Mouse (Mus musculus): ENCODE results near the gene Icam4. TPM values are rescaled to one million over a fixed set of nuclear protein-coding genes. Genes with fewer than 3 reads are reported as not detected.

Icam4 gene
- polyA plus RNA-seq, 1 experiment from 2014 or later = 25.4 TPM

GRCm38 (mm10) chr9:21045235-21045634, 16.1 kb downstream of the Icam4 start:
- no peak for ATAC-seq (replicated peaks; ENCODE audit: insufficient number of reproducible peaks, low FRiP score, low TSS enrichment)

GRCm38 (mm10) chr9:21051578-21051977, 22.4 kb downstream of the Icam4 start:
- Histone ChIP-seq H3K9me3 (replicated peaks; ENCODE audit: control insufficient read depth, low read length) (no peaks in the 10 kb centered on the region), H3K27ac (ENCODE audit: low read depth, low read length) (no peak overlapping the region), H3K4me1 (ENCODE audit: control insufficient read depth, insufficient read depth, low read length) (no peaks in the 10 kb centered on the region), H3K9ac (ENCODE audit: low read depth, low read length) (no peak overlapping the region), H3K27me3 (ENCODE audit: control insufficient read depth, insufficient read depth, low read length) (peaks cover 1% of the 10 kb centered on the region; the same call in 1 of the 2 replicates), H3K36me3 (ENCODE audit: control insufficient read depth, insufficient read depth, low read length) (no peaks in the 10 kb centered on the region), H3K4me3 (ENCODE audit: low read depth, low read length) (no peak overlapping the region), H3K4me2 (no peak overlapping the region)
- no peak for ATAC-seq (replicated peaks; ENCODE audit: insufficient number of reproducible peaks, low FRiP score, low TSS enrichment)
- 52% methylated on average over 10 of the region's 10 CpGs for WGBS (ENCODE audit: insufficient replicate concordance)

More at GRCm38 (mm10) chr9:21045235-21045634, 16.1 kb downstream of the Icam4 start:
- H3K4me3 ChIP-seq (ENCODE audit: low read depth, low read length) = no peak overlapping the region
- no peak overlapping the region for H3K27ac ChIP-seq (ENCODE audit: low read depth, low read length)
- 78% methylated on average over 3 of the region's 3 CpGs for WGBS (ENCODE audit: insufficient replicate concordance)
- H3K4me2 ChIP-seq = no peak overlapping the region
- H3K27me3 ChIP-seq (ENCODE audit: control insufficient read depth, insufficient read depth, low read length) = peaks cover 7% of the 10 kb centered on the region
- no peaks in the 10 kb centered on the region for H3K36me3 ChIP-seq (ENCODE audit: control insufficient read depth, insufficient read depth, low read length)
- no peaks in the 10 kb centered on the region for H3K9me3 ChIP-seq (replicated peaks; ENCODE audit: control insufficient read depth, low read length)
- no peaks in the 10 kb centered on the region for H3K4me1 ChIP-seq (ENCODE audit: control insufficient read depth, insufficient read depth, low read length)
- H3K9ac ChIP-seq (ENCODE audit: low read depth, low read length) = no peak overlapping the region

- Histone ChIP-seq H3K4me2 (no peak overlapping the region), H3K4me3 (ENCODE audit: low read depth, low read length) (no peak overlapping the region), H3K27ac (ENCODE audit: low read depth, low read length) (no peak overlapping the region), H3K4me1 (ENCODE audit: control insufficient read depth, insufficient read depth, low read length) (no peaks in the 10 kb centered on the region), H3K27me3 (ENCODE audit: control insufficient read depth, insufficient read depth, low read length) (no peaks in the 10 kb centered on the region), H3K9me3 (replicated peaks; ENCODE audit: control insufficient read depth, low read length) (no peaks in the 10 kb centered on the region), H3K9ac (ENCODE audit: low read depth, low read length) (no peak overlapping the region), H3K36me3 (ENCODE audit: control insufficient read depth, insufficient read depth, low read length) (peaks cover 15% of the 10 kb centered on the region)
- no peak for ATAC-seq (replicated peaks; ENCODE audit: insufficient number of reproducible peaks, low FRiP score, low TSS enrichment)
- 83% methylated on average over 2 of the region's 2 CpGs for WGBS (ENCODE audit: insufficient replicate concordance)
These were observed 33.8 kb downstream of the Icam4 start for GRCm38 (mm10) chr9:21062928-21063327.

- Histone ChIP-seq H3K4me2 (no peak within 1 kb of the TSS), H3K27me3 (ENCODE audit: control insufficient read depth, insufficient read depth, low read length) (no peaks in the 10 kb centered on the region), H3K27ac (ENCODE audit: low read depth, low read length) (no peak within 1 kb of the TSS), H3K4me1 (ENCODE audit: control insufficient read depth, insufficient read depth, low read length) (peaks cover under 1% of the 10 kb centered on the region; the same call in 1 of the 2 replicates), H3K9me3 (replicated peaks; ENCODE audit: control insufficient read depth, low read length) (no peaks in the 10 kb centered on the region), H3K4me3 (ENCODE audit: low read depth, low read length) (no peak within 1 kb of the TSS), H3K36me3 (ENCODE audit: control insufficient read depth, insufficient read depth, low read length) (peaks cover 14% of the 10 kb centered on the region), H3K9ac (ENCODE audit: low read depth, low read length) (no peak within 1 kb of the TSS)
- 81% methylated on average over 27 of the region's 27 CpGs for WGBS (ENCODE audit: insufficient replicate concordance)
- ATAC-seq (replicated peaks; ENCODE audit: insufficient number of reproducible peaks, low FRiP score, low TSS enrichment) = no peak
These were observed 38.0 kb downstream of the Icam4 start, which contains the start of gene Zglp1 for GRCm38 (mm10) chr9:21067006-21067684. TSS of gene Zglp1 (minus strand) at chr9:21067093.

GRCm38 (mm10) chr9:21072641-21073040, 43.5 kb downstream of the Icam4 start:
- WGBS (ENCODE audit: insufficient replicate concordance) = 14% methylated on average over 4 of the region's 4 CpGs
- Histone ChIP-seq H3K4me3 (ENCODE audit: low read depth, low read length) (peak overlapping the region; percentile 71), H3K36me3 (ENCODE audit: control insufficient read depth, insufficient read depth, low read length) (peaks cover 26% of the 10 kb centered on the region), H3K9me3 (replicated peaks; ENCODE audit: control insufficient read depth, low read length) (no peaks in the 10 kb centered on the region), H3K27ac (ENCODE audit: low read depth, low read length) (peak overlapping the region; percentile 75; the same call in 1 of the 2 replicates), H3K4me2 (peak overlapping the region; percentile 89), H3K4me1 (ENCODE audit: control insufficient read depth, insufficient read depth, low read length) (peaks cover 7% of the 10 kb centered on the region; the same call in 1 of the 2 replicates), H3K9ac (ENCODE audit: low read depth, low read length) (peak overlapping the region; percentile 90), H3K27me3 (ENCODE audit: control insufficient read depth, insufficient read depth, low read length) (no peaks in the 10 kb centered on the region)
- no peak for ATAC-seq (replicated peaks; ENCODE audit: insufficient number of reproducible peaks, low FRiP score, low TSS enrichment)

GRCm38 (mm10) chr9:21073044-21073840, 44.1 kb downstream of the Icam4 start, which contains the start of the genes Gm49373 and Fdx1l:
TSS of gene Gm49373 (minus strand) at chr9:21073096.
TSS of gene Fdx1l (minus strand) at chr9:21073614.
- WGBS (ENCODE audit: insufficient replicate concordance) = 3% methylated on average over 58 of the region's 58 CpGs

GRCm38 (mm10) chr9:21074173-21074572, 45.0 kb downstream of the Icam4 start:
- Histone ChIP-seq H3K4me3 (ENCODE audit: low read depth, low read length) (no peak overlapping the region; the same call in 1 of the 2 replicates), H3K27me3 (ENCODE audit: control insufficient read depth, insufficient read depth, low read length) (no peaks in the 10 kb centered on the region), H3K36me3 (ENCODE audit: control insufficient read depth, insufficient read depth, low read length) (peaks cover 36% of the 10 kb centered on the region), H3K4me2 (no peak overlapping the region), H3K4me1 (ENCODE audit: control insufficient read depth, insufficient read depth, low read length) (peaks cover 7% of the 10 kb centered on the region; the same call in 1 of the 2 replicates), H3K9ac (ENCODE audit: low read depth, low read length) (no peak overlapping the region), H3K27ac (ENCODE audit: low read depth, low read length) (no peak overlapping the region), H3K9me3 (replicated peaks; ENCODE audit: control insufficient read depth, low read length) (no peaks in the 10 kb centered on the region)
- WGBS (ENCODE audit: insufficient replicate concordance) = 85% methylated on average over 1 of the region's 1 CpGs
- ATAC-seq (replicated peaks; ENCODE audit: insufficient number of reproducible peaks, low FRiP score, low TSS enrichment) = no peak

More at GRCm38 (mm10) chr9:21073044-21073840, 44.1 kb downstream of the Icam4 start, which contains the start of the genes Gm49373 and Fdx1l:
- H3K27ac ChIP-seq (ENCODE audit: low read depth, low read length) = peak within 1 kb of the TSS; percentile 75
- peak; percentile 86 for ATAC-seq (replicated peaks; ENCODE audit: insufficient number of reproducible peaks, low FRiP score, low TSS enrichment)
- H3K9ac ChIP-seq (ENCODE audit: low read depth, low read length) = peak within 1 kb of the TSS; percentile 90
- H3K27me3 ChIP-seq (ENCODE audit: control insufficient read depth, insufficient read depth, low read length) = no peaks in the 10 kb centered on the region
- peak within 1 kb of the TSS; percentile 71 for H3K4me3 ChIP-seq (ENCODE audit: low read depth, low read length)
- peak within 1 kb of the TSS; percentile 89 for H3K4me2 ChIP-seq
- peaks cover 27% of the 10 kb centered on the region for H3K36me3 ChIP-seq (ENCODE audit: control insufficient read depth, insufficient read depth, low read length)
- no peaks in the 10 kb centered on the region for H3K9me3 ChIP-seq (replicated peaks; ENCODE audit: control insufficient read depth, low read length)
- H3K4me1 ChIP-seq (ENCODE audit: control insufficient read depth, insufficient read depth, low read length) = peaks cover 7% of the 10 kb centered on the region; the same call in 1 of the 2 replicates

GRCm38 (mm10) chr9:21075625-21076024, 46.5 kb downstream of the Icam4 start:
- 91% methylated on average over 3 of the region's 3 CpGs for WGBS (ENCODE audit: insufficient replicate concordance)
- no peak for ATAC-seq (replicated peaks; ENCODE audit: insufficient number of reproducible peaks, low FRiP score, low TSS enrichment)
- Histone ChIP-seq H3K36me3 (ENCODE audit: control insufficient read depth, insufficient read depth, low read length) (peaks cover 50% of the 10 kb centered on the region), H3K4me1 (ENCODE audit: control insufficient read depth, insufficient read depth, low read length) (peaks cover 7% of the 10 kb centered on the region; the same call in 1 of the 2 replicates), H3K9ac (ENCODE audit: low read depth, low read length) (no peak overlapping the region), H3K27me3 (ENCODE audit: control insufficient read depth, insufficient read depth, low read length) (no peaks in the 10 kb centered on the region), H3K4me2 (no peak overlapping the region), H3K27ac (ENCODE audit: low read depth, low read length) (no peak overlapping the region), H3K9me3 (replicated peaks; ENCODE audit: control insufficient read depth, low read length) (no peaks in the 10 kb centered on the region), H3K4me3 (ENCODE audit: low read depth, low read length) (no peak overlapping the region)

All from heart, embryonic 11.5 days (tissue).